Mouse (Mus musculus): Measurements from ENCODE around the gene Hrh3. TPM values are rescaled to one million over a fixed set of nuclear protein-coding genes. Genes with fewer than 3 reads are reported as not detected.

The Hrh3 gene
- polyA plus RNA-seq, 1 experiment from 2014 or later, result not detected

DNA sequence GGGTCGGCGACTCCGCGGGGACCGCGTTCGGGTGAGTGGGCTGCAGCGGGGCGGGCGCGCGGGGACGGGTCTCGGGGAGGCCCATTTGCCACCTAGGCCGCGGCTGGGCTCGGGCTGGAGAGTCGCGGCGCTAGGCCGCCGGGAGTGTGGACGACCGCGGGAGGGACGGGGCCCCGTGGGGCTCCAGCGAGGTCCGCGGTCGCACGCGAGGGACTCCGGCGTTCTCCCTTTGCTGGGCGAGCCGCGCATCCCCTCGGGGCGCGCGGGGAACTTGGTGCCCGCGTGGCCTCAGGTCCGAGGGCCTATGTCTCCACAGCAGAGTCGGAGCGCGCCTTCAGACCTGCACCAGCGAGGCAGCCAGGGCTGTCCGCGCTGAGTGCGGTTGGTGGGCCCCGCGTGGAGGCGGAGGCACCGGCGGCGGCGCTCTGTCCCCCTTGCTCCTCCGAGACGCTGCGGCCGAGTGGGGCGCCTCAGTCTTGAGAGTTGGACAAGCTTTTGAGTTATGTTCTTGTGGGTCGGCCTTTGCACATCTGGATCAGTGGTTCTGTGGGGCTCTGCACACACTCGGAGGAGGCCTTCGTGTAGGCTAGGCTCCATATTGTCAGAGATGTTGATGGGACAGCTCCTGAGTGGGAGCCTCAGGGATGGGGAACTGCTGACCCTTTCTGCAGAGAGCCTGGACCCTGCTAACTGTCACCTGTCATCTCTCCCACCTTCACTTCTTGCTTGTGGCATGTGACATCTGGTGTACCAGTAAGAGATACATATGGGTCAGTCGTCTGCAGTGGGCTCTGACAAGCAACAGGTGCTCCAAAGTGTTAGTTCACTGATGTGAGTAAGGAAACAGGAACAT lies 15.4 kb upstream of the Hrh3 start:
- peaks cover 49% of the 10 kb centered on the region for H3K4me1 ChIP-seq (replicated peaks)
- H3K4me2 ChIP-seq, result peak overlapping the region; percentile 89
- peak overlapping the region; percentile 67 for H3K4me3 ChIP-seq
- no peaks in the 10 kb centered on the region for H3K36me3 ChIP-seq
- H3K27ac ChIP-seq, result peak overlapping the region; percentile 73
- WGBS, result under 1% methylated on average over 53 of the region's 68 CpGs
- no peaks in the 10 kb centered on the region for H3K9me3 ChIP-seq (replicated peaks)
- H3K27me3 ChIP-seq, result no peaks in the 10 kb centered on the region
- ATAC-seq (replicated peaks; ENCODE audit: insufficient number of reproducible peaks, insufficient read depth, low FRiP score, low read depth), result peak; percentile 12
- peak overlapping the region; percentile 80 for H3K9ac ChIP-seq

DNA sequence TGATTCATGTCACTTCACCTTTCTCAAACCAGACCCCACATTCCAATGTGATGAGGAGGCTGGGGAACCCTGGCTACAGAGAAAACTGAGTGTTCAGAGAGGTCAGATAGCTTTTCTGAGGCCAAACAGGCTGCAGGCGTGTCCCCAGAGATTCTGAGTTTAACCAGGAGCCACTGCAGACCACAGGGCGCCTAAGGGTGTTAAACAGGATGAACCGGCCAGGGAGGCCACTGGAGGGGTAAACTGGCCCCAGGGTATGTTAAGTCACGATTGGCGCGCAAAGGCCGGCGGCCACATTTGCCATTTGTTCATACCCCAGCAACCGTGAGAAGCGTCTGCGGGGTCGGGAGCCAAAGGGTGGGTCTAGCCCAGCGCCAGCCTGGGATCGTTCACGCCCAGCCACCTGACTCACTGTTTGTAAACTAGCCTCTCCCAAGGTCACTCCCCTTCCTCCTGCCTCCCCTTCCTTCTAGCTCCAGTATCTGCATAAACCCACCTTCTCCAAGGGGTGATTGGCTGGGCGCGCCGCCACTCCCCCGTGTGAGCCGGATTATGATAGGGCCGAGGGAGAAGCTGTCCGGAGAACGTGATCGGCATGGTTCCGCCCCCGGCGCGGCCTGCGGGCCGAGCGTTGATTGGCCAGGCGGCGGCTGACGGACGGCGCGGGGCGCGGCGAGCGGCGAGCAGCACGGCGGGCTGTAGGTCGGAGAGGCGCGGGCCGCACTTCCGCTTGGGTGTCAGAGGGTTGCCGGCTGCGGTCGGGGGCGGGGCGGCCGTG lies 14.6 kb upstream of the Hrh3 start, which contains the start of gene Osbpl2:
Gene Osbpl2 (plus strand): TSS at position 646 of the 778 bp plus-strand sequence.
- peak within 1 kb of the TSS; percentile 73 for H3K27ac ChIP-seq
- H3K4me2 ChIP-seq, result peak within 1 kb of the TSS; percentile 89
- no peaks in the 10 kb centered on the region for H3K27me3 ChIP-seq
- no peaks in the 10 kb centered on the region for H3K36me3 ChIP-seq
- ATAC-seq (replicated peaks; ENCODE audit: insufficient number of reproducible peaks, insufficient read depth, low FRiP score, low read depth), result peak; percentile 98
- peak within 1 kb of the TSS; percentile 67 for H3K4me3 ChIP-seq
- under 1% methylated on average over 55 of the region's 55 CpGs for WGBS
- H3K9me3 ChIP-seq (replicated peaks), result no peaks in the 10 kb centered on the region
- peak within 1 kb of the TSS; percentile 80 for H3K9ac ChIP-seq
- H3K4me1 ChIP-seq (replicated peaks), result peaks cover 57% of the 10 kb centered on the region

DNA sequence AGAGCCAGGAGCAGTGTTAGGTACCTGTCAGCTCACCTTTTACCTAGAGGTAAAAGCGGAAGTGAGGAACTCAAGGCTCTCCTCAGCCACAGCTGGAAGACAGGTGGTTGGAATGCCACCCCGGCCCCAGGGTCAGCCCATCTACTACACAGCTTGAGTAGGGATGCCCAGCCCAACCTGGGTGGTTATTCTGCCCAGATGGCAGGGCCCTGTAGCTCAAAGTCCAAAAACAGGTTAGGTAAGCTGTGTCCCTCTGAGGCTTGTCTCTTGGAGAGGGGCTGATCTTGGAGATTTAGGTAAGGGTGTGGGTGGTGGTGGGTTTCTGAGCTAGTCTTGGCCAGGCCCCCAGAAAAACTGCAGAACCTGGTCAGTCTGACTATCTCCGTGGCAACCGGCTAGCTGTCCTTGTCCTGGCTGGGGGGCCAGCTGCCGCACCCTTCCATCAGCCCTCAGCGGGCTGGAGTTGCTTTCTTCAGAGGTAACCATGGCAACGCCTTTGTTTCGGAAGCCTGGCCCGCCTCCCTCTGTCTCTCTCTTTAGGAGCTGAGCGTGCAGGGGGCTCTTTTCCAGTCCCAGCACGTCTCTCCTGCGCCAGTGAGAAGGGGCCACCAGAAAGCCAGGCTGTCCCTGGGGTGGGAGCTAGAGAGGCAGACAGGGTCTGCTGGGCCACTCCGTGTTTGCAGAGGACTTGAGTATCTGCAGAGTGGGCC lies 13.4 kb upstream of the Hrh3 start:
- no peaks in the 10 kb centered on the region for H3K9me3 ChIP-seq (replicated peaks)
- H3K27me3 ChIP-seq, result no peaks in the 10 kb centered on the region
- no peak for ATAC-seq (replicated peaks; ENCODE audit: insufficient number of reproducible peaks, insufficient read depth, low FRiP score, low read depth)
- H3K9ac ChIP-seq, result no peak overlapping the region
- H3K4me2 ChIP-seq, result peak overlapping the region; percentile 83; the same call in 1 of the 2 replicates
- peaks cover 57% of the 10 kb centered on the region for H3K4me1 ChIP-seq (replicated peaks)
- no peak overlapping the region for H3K4me3 ChIP-seq
- no peaks in the 10 kb centered on the region for H3K36me3 ChIP-seq
- WGBS, result 16% methylated on average over 13 of the region's 13 CpGs
- no peak overlapping the region for H3K27ac ChIP-seq

DNA sequence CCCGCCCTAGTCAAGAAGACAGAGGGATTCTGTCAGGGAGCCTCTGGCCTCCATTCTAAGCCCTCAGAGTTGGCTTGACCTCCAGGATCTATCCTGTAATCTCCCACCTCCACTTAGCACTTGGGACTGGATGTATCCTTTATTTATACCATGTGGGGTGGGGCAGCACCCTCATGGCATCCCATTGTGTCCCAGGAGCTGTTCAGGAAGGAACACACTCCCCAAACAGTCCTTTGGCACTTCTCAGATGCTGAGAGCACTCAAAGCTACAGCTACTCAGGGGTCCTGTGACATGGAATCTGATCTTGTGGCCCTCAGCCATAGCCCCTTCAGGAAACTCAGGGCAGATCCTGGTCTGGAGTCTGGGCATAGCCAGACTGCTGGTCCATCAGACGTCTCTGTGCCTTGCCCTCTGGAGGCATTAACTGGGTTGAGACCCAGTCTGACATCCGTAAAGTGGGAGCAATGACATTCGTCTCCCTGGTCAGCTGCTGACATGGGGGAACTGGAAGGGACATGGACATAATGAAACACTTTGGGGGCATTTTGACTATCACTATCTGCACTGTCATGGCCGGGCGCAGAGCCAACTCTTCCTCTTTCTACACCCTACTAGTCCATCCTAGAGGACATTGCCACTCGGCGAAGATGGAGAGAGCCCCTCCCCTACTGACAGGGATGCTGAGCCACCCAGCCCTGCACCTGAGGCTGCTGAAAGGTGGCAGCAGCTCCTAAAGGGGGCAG lies 12.6 kb upstream of the Hrh3 start:
- no peak for ATAC-seq (replicated peaks; ENCODE audit: insufficient number of reproducible peaks, insufficient read depth, low FRiP score, low read depth)
- no peak overlapping the region for H3K9ac ChIP-seq
- H3K9me3 ChIP-seq (replicated peaks), result no peaks in the 10 kb centered on the region
- H3K27me3 ChIP-seq, result no peaks in the 10 kb centered on the region
- H3K4me2 ChIP-seq, result no peak overlapping the region
- H3K4me1 ChIP-seq (replicated peaks), result peaks cover 57% of the 10 kb centered on the region
- H3K36me3 ChIP-seq, result no peaks in the 10 kb centered on the region
- WGBS, result 59% methylated on average over 8 of the region's 8 CpGs
- H3K4me3 ChIP-seq, result no peak overlapping the region
- no peak overlapping the region for H3K27ac ChIP-seq

DNA sequence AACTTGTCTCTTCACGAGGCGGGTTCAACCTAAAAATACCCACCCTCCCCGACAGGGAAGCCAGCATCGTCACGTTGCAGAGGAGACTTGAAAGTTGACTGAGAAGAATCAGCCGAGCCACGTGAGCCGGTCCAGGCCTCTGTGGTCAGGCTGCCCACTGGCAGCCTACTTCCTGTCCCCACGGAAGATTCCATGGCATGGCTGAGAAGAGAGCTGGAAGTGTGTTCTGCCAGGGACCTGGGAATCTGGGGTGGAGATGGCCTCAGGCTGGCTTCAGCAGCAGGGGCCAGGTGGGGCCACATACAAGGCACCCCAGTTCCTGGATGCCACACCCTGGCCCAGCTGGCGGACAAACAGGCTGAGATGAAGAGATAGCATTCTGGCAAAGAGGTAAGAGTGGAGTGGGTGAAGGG lies 11.8 kb upstream of the Hrh3 start:
- H3K4me2 ChIP-seq, result no peak overlapping the region
- no peak overlapping the region for H3K9ac ChIP-seq
- 41% methylated on average over 10 of the region's 10 CpGs for WGBS
- H3K27me3 ChIP-seq, result no peaks in the 10 kb centered on the region
- no peak for ATAC-seq (replicated peaks; ENCODE audit: insufficient number of reproducible peaks, insufficient read depth, low FRiP score, low read depth)
- H3K9me3 ChIP-seq (replicated peaks), result no peaks in the 10 kb centered on the region
- peaks cover 57% of the 10 kb centered on the region for H3K4me1 ChIP-seq (replicated peaks)
- peak overlapping the region; percentile 69 for H3K27ac ChIP-seq
- H3K36me3 ChIP-seq, result no peaks in the 10 kb centered on the region
- no peak overlapping the region for H3K4me3 ChIP-seq

DNA sequence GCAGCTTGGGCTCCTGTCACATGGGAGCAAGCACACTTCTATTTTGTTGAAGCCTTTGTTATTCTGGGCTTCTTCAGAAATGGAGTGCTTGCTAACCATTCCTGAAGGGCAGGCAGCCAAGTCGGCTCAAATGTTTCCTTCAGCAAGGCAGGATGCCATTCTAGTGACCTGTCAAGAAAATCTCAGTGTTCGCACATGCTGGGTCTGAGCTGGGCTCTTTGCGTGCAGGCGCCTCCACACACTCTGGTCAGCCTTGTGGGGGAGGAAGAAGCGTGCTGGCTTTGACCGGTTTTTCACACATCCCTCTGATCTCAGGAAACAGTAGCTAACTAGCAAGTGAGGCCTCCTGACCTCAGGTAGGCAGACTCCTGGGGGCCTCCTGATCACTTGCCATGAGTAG lies 11.0 kb upstream of the Hrh3 start:
- H3K9me3 ChIP-seq (replicated peaks), result no peaks in the 10 kb centered on the region
- H3K4me3 ChIP-seq, result no peak overlapping the region
- H3K9ac ChIP-seq, result no peak overlapping the region
- ATAC-seq (replicated peaks; ENCODE audit: insufficient number of reproducible peaks, insufficient read depth, low FRiP score, low read depth), result no peak
- no peak overlapping the region for H3K4me2 ChIP-seq
- WGBS, result 9% methylated on average over 6 of the region's 6 CpGs
- H3K4me1 ChIP-seq (replicated peaks), result peaks cover 54% of the 10 kb centered on the region
- no peaks in the 10 kb centered on the region for H3K27me3 ChIP-seq
- H3K27ac ChIP-seq, result peak overlapping the region; percentile 69
- no peaks in the 10 kb centered on the region for H3K36me3 ChIP-seq

DNA sequence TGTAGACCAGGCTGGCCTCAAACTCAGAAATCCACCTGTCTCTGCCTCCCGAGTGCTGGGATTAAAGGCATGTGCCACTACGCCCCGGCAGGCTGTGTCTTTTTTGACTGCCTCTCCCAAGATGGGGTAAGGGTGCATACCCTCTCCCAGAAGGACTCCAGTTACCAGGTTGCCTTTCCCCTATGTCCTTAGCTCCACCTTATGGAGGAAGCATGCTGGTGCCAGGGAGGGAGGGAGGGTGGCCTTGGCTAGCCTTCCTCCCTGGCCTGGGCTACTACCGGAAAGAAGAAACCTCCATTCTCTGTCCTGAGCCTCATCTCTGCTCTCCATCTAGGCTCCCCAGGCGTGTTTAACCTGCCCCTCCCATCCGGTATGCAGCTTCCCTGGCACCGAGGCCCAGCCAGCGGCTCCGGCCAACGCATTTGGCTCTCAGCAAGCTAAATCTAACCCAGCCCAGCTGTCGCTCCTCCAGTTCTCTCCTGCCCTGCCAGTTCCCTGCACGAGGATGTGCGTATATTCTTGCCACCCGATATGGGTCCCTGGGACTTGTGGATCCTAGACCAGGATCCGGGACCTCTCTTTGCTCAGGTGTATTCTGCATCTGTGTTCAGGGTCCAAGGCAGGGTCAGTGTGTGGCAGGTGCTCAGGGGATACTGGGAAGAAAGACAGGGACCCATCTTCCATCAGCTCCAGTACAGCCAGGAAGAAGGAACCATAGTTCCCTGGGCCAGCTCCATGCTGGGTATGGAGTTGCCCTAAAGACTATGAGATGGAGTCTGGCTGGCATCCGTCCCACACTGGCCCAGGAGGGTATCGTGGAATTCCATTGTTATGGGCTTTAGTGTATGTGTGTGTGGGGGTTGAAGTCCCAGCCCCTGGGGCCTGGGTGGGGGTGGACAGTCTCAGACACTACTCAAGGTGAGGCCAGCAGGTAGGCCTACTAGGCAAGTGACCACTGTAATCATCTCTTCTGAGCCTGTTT lies 9.9 kb upstream of the Hrh3 start:
- H3K9ac ChIP-seq, result no peak overlapping the region
- H3K9me3 ChIP-seq (replicated peaks), result no peaks in the 10 kb centered on the region
- H3K27me3 ChIP-seq, result no peaks in the 10 kb centered on the region
- no peak overlapping the region for H3K4me2 ChIP-seq
- no peak overlapping the region for H3K4me3 ChIP-seq
- H3K4me1 ChIP-seq (replicated peaks), result peaks cover 47% of the 10 kb centered on the region
- H3K27ac ChIP-seq, result peak overlapping the region; percentile 69; the same call in 1 of the 2 replicates
- WGBS, result 56% methylated on average over 17 of the region's 17 CpGs
- no peak for ATAC-seq (replicated peaks; ENCODE audit: insufficient number of reproducible peaks, insufficient read depth, low FRiP score, low read depth)
- no peaks in the 10 kb centered on the region for H3K36me3 ChIP-seq

DNA sequence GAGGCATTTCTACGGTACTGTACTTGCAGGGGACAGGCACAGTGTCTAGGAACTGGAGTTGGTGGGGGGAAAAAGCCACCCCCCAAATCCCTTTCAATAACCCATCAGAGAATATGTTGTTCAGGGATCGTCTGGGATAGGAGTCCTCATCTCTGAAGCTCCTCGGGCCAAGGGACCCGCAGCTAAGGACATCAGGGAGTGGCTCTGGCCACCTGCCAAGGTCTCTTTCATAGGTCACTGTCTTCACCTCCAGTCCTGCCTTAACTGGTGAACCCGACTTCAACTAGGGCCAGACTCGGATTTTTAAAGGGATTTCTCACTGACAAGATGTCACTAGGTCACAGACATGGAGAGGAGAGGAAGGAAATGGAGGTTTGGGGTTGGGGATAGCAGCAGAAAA lies 4.0 kb upstream of the Hrh3 start:
- H3K27ac ChIP-seq, result no peak overlapping the region
- H3K9ac ChIP-seq, result no peak overlapping the region
- ATAC-seq (replicated peaks; ENCODE audit: insufficient number of reproducible peaks, insufficient read depth, low FRiP score, low read depth), result no peak
- no peaks in the 10 kb centered on the region for H3K9me3 ChIP-seq (replicated peaks)
- 47% methylated on average over 6 of the region's 6 CpGs for WGBS
- H3K4me2 ChIP-seq, result no peak overlapping the region
- H3K36me3 ChIP-seq, result no peaks in the 10 kb centered on the region
- peaks cover 19% of the 10 kb centered on the region for H3K4me1 ChIP-seq (replicated peaks)
- H3K4me3 ChIP-seq, result no peak overlapping the region
- H3K27me3 ChIP-seq, result peaks cover 28% of the 10 kb centered on the region

DNA sequence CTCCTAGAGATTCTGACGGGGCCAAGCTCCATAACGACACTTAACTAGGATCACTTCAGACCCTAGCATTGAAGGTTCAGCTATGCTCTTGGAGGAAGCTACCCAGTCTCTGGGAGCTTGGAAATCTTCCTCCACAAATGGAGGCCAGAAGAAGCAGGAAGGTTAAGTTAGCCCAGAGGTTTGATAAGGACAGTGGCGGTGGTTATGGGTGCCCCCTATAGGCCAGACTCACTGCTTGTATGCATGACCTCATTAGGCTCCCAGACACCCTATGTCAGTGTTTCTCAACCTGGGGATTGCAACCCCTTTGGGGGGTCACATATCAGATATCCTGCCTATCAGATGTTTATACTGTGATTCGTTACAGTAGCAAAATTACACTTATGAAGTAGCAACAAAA lies 2.8 kb upstream of the Hrh3 start:
- no peak overlapping the region for H3K27ac ChIP-seq
- no peaks in the 10 kb centered on the region for H3K9me3 ChIP-seq (replicated peaks)
- H3K9ac ChIP-seq, result no peak overlapping the region
- H3K36me3 ChIP-seq, result no peaks in the 10 kb centered on the region
- 58% methylated on average over 4 of the region's 4 CpGs for WGBS
- H3K4me1 ChIP-seq (replicated peaks), result peaks cover 25% of the 10 kb centered on the region
- peaks cover 40% of the 10 kb centered on the region for H3K27me3 ChIP-seq
- no peak overlapping the region for H3K4me3 ChIP-seq
- no peak overlapping the region for H3K4me2 ChIP-seq
- no peak for ATAC-seq (replicated peaks; ENCODE audit: insufficient number of reproducible peaks, insufficient read depth, low FRiP score, low read depth)

Data from heart, embryonic 15.5 days (tissue).